ENCODE assay signal across 10 mouse cellular contexts in the genomic region with DNA sequence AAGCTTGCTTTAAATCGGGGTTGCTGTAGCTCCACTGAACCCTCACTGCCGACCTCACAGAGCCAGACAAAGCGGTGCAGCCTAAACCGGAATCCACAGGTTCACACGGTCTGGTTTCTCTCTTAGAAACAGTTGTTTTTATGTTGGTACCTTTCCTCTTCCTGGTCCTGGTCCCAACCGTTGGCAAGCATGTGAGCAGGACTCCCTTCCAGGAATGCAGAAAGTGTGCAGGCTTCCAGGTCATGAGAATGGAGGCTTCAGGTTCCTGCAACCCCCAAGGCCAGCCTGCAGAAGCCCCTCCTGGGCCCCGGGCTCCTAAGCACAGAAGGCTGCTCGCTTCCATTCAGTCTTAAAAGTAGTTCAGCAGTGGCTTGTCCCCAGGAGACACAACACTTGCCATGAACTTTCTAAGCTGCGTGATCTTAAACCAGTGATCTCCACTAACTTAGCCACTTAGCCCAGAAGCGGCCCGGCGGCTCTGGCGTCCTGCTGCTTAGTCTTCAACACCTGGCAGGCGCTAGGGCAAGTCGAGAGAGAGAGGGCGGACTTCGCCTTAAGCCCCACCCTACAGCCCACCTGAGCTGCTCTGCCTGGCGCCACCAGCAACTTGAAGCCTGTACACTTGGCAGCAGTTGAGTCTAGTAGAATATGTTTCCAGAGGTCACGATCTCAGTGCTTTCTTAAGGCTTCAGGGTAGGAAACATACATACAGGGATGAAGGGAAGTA. TPM values are rescaled to one million over a fixed set of nuclear protein-coding genes. Genes with fewer than 3 reads are reported as not detected.
DNase-seq lines count a peak whose midpoint lies in the region; ATAC-seq lines count a peak whose summit lies in the region.
"Had no signal": no experiment of that assay in that cellular context is flagged by ENCODE, and none has a peak within 500 bp of the region (broad histone marks: within the 10 kb centered on the region; RNA-seq: fewer than 3 reads in every experiment).

No protein-coding gene starts in this region.

- no peak overlapping the region for H3K4me2 ChIP-seq in hindbrain, embryonic 13.5 days
- H3K4me2 ChIP-seq in intestine, embryonic 16.5 days (ENCODE audit: low read depth, low read length), result no peak overlapping the region
- no peak overlapping the region for H3K4me2 ChIP-seq in lung, embryonic 15.5 days

- H3K36me3 ChIP-seq in hindbrain, embryonic 13.5 days, result peaks cover 3% of the 10 kb centered on the region; the same call in 1 of the 2 replicates
- H3K36me3 ChIP-seq in hindbrain, embryonic 10.5 days, result peaks cover 34% of the 10 kb centered on the region
- no peaks in the 10 kb centered on the region for H3K36me3 ChIP-seq in intestine, embryonic 16.5 days (ENCODE audit: control insufficient read depth, insufficient read depth, low read length)
- H3K36me3 ChIP-seq in lung, embryonic 15.5 days, result peaks cover 6% of the 10 kb centered on the region; the same call in 1 of the 2 replicates

- ATAC-seq in hindbrain, embryonic 13.5 days (ENCODE audit: low FRiP score), result no peak
- peak; percentile 73 for ATAC-seq in intestine, embryonic 16.5 days
- ATAC-seq in lung, embryonic 15.5 days (ENCODE audit: borderline replicate concordance, extremely low read depth, low FRiP score, low TSS enrichment), result peak; percentile 78

- no peak for DNase-seq in hindbrain, embryonic 10.5 days (ENCODE audit: low spot score)
- DNase-seq in R1 (ENCODE audit: low read depth, low spot score), result peak; percentile 67
- DNase-seq in thymus, postnatal 4 days, result no peak
- no peak for DNase-seq in layer of hippocampus, adult 9-10 months (ENCODE audit: low spot score)
- no peak for DNase-seq in ovary, postnatal 14 days (ENCODE audit: low spot score)
- DNase-seq: midbrain, embryonic 14.5 days; retina, postnatal 1 day had no signal

- 0 out of 2 replicates have a peak overlapping the region, but pooled peaks have one; percentile 12 for H3K27ac ChIP-seq in hindbrain, embryonic 13.5 days
- H3K27ac ChIP-seq in hindbrain, embryonic 10.5 days, result no peak overlapping the region
- H3K27ac ChIP-seq in intestine, embryonic 16.5 days (ENCODE audit: low read length), result peak overlapping the region; percentile 28; the same call in 1 of the 2 replicates
- peak overlapping the region; percentile 37; the same call in 1 of the 2 replicates for H3K27ac ChIP-seq in lung, embryonic 15.5 days

- no peak overlapping the region for H3K9ac ChIP-seq in hindbrain, embryonic 13.5 days
- H3K9ac ChIP-seq in intestine, embryonic 16.5 days (ENCODE audit: low read depth, low read length), result no peak overlapping the region
- no peak overlapping the region for H3K9ac ChIP-seq in lung, embryonic 15.5 days

- peaks cover 37% of the 10 kb centered on the region for H3K4me1 ChIP-seq in hindbrain, embryonic 13.5 days (replicated peaks)
- H3K4me1 ChIP-seq in hindbrain, embryonic 10.5 days (replicated peaks), result peaks cover 27% of the 10 kb centered on the region
- H3K4me1 ChIP-seq in intestine, embryonic 16.5 days (ENCODE audit: control insufficient read depth, insufficient read depth, low read length), result peaks cover 20% of the 10 kb centered on the region
- peaks cover 29% of the 10 kb centered on the region for H3K4me1 ChIP-seq in lung, embryonic 15.5 days

- WGBS in hindbrain, embryonic 13.5 days, result 66% methylated on average over 19 of the region's 19 CpGs
- 68% methylated on average over 19 of the region's 19 CpGs for WGBS in hindbrain, embryonic 10.5 days
- WGBS in intestine, embryonic 16.5 days, result 54% methylated on average over 19 of the region's 19 CpGs
- WGBS in lung, embryonic 15.5 days, result 47% methylated on average over 19 of the region's 19 CpGs

- no peaks in the 10 kb centered on the region for H3K9me3 ChIP-seq in hindbrain, embryonic 13.5 days
- H3K9me3 ChIP-seq in hindbrain, embryonic 10.5 days, result no peaks in the 10 kb centered on the region
- H3K9me3 ChIP-seq in intestine, embryonic 16.5 days (ENCODE audit: control insufficient read depth, low read length), result no peaks in the 10 kb centered on the region
- no peaks in the 10 kb centered on the region for H3K9me3 ChIP-seq in lung, embryonic 15.5 days

- no peak overlapping the region for H3K4me3 ChIP-seq in hindbrain, embryonic 13.5 days
- no peak overlapping the region for H3K4me3 ChIP-seq in hindbrain, embryonic 10.5 days
- H3K4me3 ChIP-seq in intestine, embryonic 16.5 days (ENCODE audit: low read length), result no peak overlapping the region
- H3K4me3 ChIP-seq in lung, embryonic 15.5 days, result no peak overlapping the region

- no peaks in the 10 kb centered on the region for H3K27me3 ChIP-seq in hindbrain, embryonic 13.5 days
- no peaks in the 10 kb centered on the region for H3K27me3 ChIP-seq in hindbrain, embryonic 10.5 days (ENCODE audit: insufficient read depth, poor library complexity, severe bottlenecking)
- no peaks in the 10 kb centered on the region for H3K27me3 ChIP-seq in intestine, embryonic 16.5 days (replicated peaks; ENCODE audit: control insufficient read depth, insufficient read depth, low read length)
- no peaks in the 10 kb centered on the region for H3K27me3 ChIP-seq in lung, embryonic 15.5 days

RNA-seq across cellular contexts. Expression of a gene that starts 17.1 kb away (rescaled TPM):
- 7.5 and 7.8 TPM in 2 replicates for polyA plus RNA-seq in hindbrain, embryonic 13.5 days (2015; fragmentation: Nextera tagmentation; extraction: Ambion mirVana)
- 5.4 and 6.0 TPM in 2 replicates for polyA plus RNA-seq in hindbrain, embryonic 10.5 days (2016; fragmentation: Nextera tagmentation; extraction: Ambion mirVana)
- 0.91 and 2.1 TPM in 2 replicates for polyA plus RNA-seq in intestine, embryonic 16.5 days (2015; fragmentation: Nextera tagmentation; extraction: Ambion mirVana)
- 4.0 and 5.0 TPM in 2 replicates for polyA plus RNA-seq in lung, embryonic 15.5 days (2015; fragmentation: Nextera tagmentation; extraction: Ambion mirVana)

RNA-seq across cellular contexts. Expression of a gene that starts 17.3 kb away (rescaled TPM):
- polyA plus RNA-seq in hindbrain, embryonic 13.5 days (2015; fragmentation: Nextera tagmentation; extraction: Ambion mirVana), result 85.7 and 88.6 TPM in 2 replicates
- 52.8 and 57.1 TPM in 2 replicates for polyA plus RNA-seq in hindbrain, embryonic 10.5 days (2016; fragmentation: Nextera tagmentation; extraction: Ambion mirVana)
- 16.3 and 21.7 TPM in 2 replicates for polyA plus RNA-seq in intestine, embryonic 16.5 days (2015; fragmentation: Nextera tagmentation; extraction: Ambion mirVana)
- polyA plus RNA-seq in lung, embryonic 15.5 days (2015; fragmentation: Nextera tagmentation; extraction: Ambion mirVana), result 49.9 and 50.8 TPM in 2 replicates
